Mouse (Mus musculus): ENCODE measurements around the gene Csrp3. TPM values are rescaled to one million over a fixed set of nuclear protein-coding genes. Genes with fewer than 3 reads are reported as not detected.

Gene Csrp3
- 2,509 TPM for polyA plus RNA-seq (2014; fragmentation: Illumina TruSeq; extraction: RNeasy Lipid Tissue Mini Kit (QIAGEN cat#74804); ENCODE audit: low read depth, low replicate concordance)

GRCm38 (mm10) chr7:48847820-48848650, at the start of gene Csrp3:
Gene Csrp3, minus strand, starts transcription at chr7:48848033.

DNA sequence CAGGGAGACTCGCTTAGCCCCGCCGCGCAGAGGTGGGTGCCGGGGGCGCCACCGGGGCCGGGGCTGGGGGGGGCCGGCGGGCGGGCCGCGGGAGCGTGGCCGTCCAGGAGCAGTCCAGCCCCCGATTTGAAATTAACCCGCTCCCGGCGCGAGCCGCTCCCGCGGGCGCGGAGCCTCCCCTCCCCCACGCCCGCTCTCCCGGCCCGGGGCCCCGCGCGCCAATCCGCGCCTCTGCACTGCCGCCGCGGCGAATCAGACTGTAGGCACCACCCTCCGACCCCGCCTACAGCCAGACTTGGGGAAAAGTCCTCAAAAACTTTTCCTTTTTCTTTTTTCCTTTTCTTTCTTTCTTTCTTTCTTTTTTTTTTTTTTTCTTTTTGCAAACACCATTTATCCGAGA, 33.7 kb upstream of the Csrp3 start, which contains the start of gene E2f8:
Gene E2f8, minus strand, starts transcription at position 111 of the 400 bp plus-strand sequence.

DNA sequence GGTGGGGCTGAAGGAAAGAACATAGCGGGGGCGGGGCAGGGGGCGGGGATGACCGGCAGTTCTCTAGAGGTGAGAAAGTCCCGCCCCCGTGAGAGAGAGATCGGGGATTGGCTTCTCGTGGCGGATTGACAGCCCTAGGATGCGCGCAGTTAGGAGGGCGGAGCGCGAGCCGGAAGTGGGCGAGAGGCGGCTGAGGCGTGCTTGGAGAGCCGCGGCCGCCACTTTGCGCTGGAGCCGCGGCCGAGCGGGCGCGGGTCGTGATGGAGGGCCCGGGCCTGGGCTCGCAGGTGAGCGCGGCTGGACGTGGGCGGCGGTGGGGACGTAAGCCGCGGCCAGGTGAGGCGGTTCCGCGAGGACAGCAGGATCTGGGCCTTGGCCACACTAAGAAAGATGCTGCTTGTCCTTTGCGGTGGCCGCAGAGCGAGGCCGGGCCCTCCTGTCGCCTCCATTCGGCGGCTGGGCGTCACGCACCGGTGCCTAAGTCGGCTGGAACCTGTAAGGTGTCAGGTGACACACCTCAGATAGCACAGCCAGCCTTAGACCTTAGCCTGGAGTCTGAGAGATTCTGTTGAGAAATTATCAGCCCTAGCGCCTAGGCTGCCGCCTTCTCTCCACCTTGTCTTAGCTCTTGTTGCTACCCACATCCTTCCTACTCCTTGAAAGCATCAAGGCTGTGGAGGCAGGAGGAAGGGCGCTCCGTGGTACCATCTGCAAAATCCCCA, 58.8 kb downstream of the Csrp3 start, which contains the start of gene Zdhhc13:
Gene Zdhhc13, plus strand, starts transcription at position 153 of the 722 bp plus-strand sequence.

Other genes with a start within 250 kb of the Csrp3 start
- not detected for gene Mrgprb3, start 204.2 kb downstream of the Csrp3 start, polyA plus RNA-seq (2014; fragmentation: Illumina TruSeq; extraction: RNeasy Lipid Tissue Mini Kit (QIAGEN cat#74804); ENCODE audit: low read depth, low replicate concordance)
- 13.0 TPM for gene Zdhhc13, start 59.0 kb downstream of the Csrp3 start, polyA plus RNA-seq (2014; fragmentation: Illumina TruSeq; extraction: RNeasy Lipid Tissue Mini Kit (QIAGEN cat#74804); ENCODE audit: low read depth, low replicate concordance)
- gene E2f8, start 33.6 kb upstream of the Csrp3 start, polyA plus RNA-seq (2014; fragmentation: Illumina TruSeq; extraction: RNeasy Lipid Tissue Mini Kit (QIAGEN cat#74804); ENCODE audit: low read depth, low replicate concordance), result 0.45 TPM
- gene Nav2, start 60.7 kb upstream of the Csrp3 start, polyA plus RNA-seq (2014; fragmentation: Illumina TruSeq; extraction: RNeasy Lipid Tissue Mini Kit (QIAGEN cat#74804); ENCODE audit: low read depth, low replicate concordance), result 18.3 TPM

All from heart, adult 10 weeks (tissue).